Mouse (Mus musculus) liver, postnatal 0 days (tissue): ENCODE results near the gene Gm28051. TPM values are rescaled to one million over a fixed set of nuclear protein-coding genes. Genes with fewer than 3 reads are reported as not detected.
A peak's percentile ranks its signal among the peaks of the same experiment; 100 is the strongest.

Experiments used
- ATAC-seq: fragments of 200-750 bp; cut with Nextera tagmentation; 2 replicates; pipeline ENCODE4 v1.8.0; 2017; ENCODE audit warnings: mild to moderate bottlenecking, moderate library complexity
- DNase-seq: peaks from one replicate; pipeline ENCODE4 v3.0.0-alpha.2; 2016
- H3K27ac ChIP-seq: fragments of 300-500 bp; sonication (generic); 2 replicates; pipeline ENCODE4 v1.5.1; 2014; ENCODE audit warnings: antibody characterized with exemption, moderate library complexity, mild to moderate bottlenecking, low read depth
- H3K27me3 ChIP-seq: fragments of 300-500 bp; sonication (generic); 2 replicates; pipeline ENCODE4 v1.6.1; 2014; ENCODE audit warnings: low read length, control low read depth, mixed read lengths; ENCODE audit not compliant: insufficient read depth
- H3K36me3 ChIP-seq: fragments of 300-500 bp; sonication (generic); replicated peaks from 2 replicates; pipeline ENCODE4 v1.6.1; 2014; ENCODE audit warnings: mild to moderate bottlenecking, control low read depth, low read length, moderate library complexity, mixed read lengths; ENCODE audit not compliant: insufficient read depth
- H3K4me1 ChIP-seq: fragments of 300-500 bp; sonication (generic); 2 replicates; pipeline ENCODE4 v1.6.1; 2014; ENCODE audit warnings: antibody characterized with exemption, mild to moderate bottlenecking, control low read depth; ENCODE audit not compliant: insufficient read depth
- H3K4me2 ChIP-seq: fragments of 300-500 bp; sonication (generic); 2 replicates; pipeline ENCODE4 v1.6.1; 2014; ENCODE audit warnings: low read depth, mild to moderate bottlenecking, low read length, moderate library complexity, mixed read lengths
- H3K4me3 ChIP-seq: fragments of 300-500 bp; sonication (generic); 2 replicates; pipeline ENCODE4 v1.5.1; 2014; ENCODE audit warnings: low read depth, low read length
- H3K9ac ChIP-seq: fragments of 300-500 bp; sonication (generic); replicated peaks from 2 replicates; pipeline ENCODE4 v1.6.1; 2014; ENCODE audit warnings: mild to moderate bottlenecking, moderate library complexity
- H3K9me3 ChIP-seq: fragments of 300-500 bp; sonication (generic); 2 replicates; pipeline ENCODE4 v1.6.1; 2016; ENCODE audit warnings: mild to moderate bottlenecking, control low read depth, low read length, mixed read lengths
- CTCF ChIP-seq: sonication (generic); IDR thresholded peaks from 2 replicates; pipeline ENCODE4 v1.5.1; 2016; ENCODE audit warnings: antibody characterized with exemption, low read depth
- EP300 ChIP-seq: IDR thresholded peaks from 2 replicates; pipeline ENCODE4 v1.6.1; 2016; ENCODE audit warnings: antibody characterized with exemption, low read depth, mild to moderate bottlenecking
- WGBS: fragments of 180-500 bp; shearing (Covaris S2); extraction: QIAGEN DNeasy Blood & Tissue Kit; methylation state at CpG from one replicate; pipeline ENCODE4 v1.1.7; 2014; ENCODE audit not compliant: insufficient replicate concordance; 5-methylcytosine and 5-hydroxymethylcytosine counted together
- polyA plus RNA-seq: library from polyadenylated mRNA; unstranded; fragments of >200 nt; fragmentation: Nextera tagmentation; extraction: Ambion mirVana; gene quantifications from 2 replicates; pipeline ENCODE4 v1.2.1, GENCODE M21; 2015

Gene Gm28051
- polyA plus RNA-seq, 1 experiment from 2014 or later = not detected

DNA sequence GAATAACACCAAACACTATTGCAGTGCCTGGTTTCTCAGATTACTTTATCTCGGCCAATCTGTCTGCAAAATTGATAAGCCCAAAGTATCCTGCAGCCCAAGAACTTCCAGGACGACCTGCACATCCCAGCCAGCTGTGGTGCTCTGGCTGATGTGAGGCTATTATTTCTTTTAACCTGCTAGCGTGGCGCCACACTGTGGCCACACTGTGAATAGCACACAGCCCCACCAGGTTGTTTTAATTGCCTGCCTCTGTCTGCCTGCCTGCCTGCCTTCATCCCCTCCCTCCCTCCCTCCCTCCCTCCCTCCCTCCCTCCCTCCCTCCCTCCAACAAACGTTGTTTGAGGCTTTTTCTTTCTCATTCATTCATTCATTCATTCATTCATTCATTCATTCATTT is 24.2 kb downstream of the Gm28051 start:
- H3K27ac ChIP-seq = no peak overlapping the region
- H3K4me1 ChIP-seq = peaks cover 15% of the 10 kb centered on the region
- no peaks in the 10 kb centered on the region for H3K36me3 ChIP-seq
- no peaks in the 10 kb centered on the region for H3K9me3 ChIP-seq
- H3K27me3 ChIP-seq = no peaks in the 10 kb centered on the region
- peak; percentile 13; the same call in 1 of the 2 replicates for ATAC-seq
- H3K4me3 ChIP-seq = no peak overlapping the region
- TF ChIP-seq CTCF (peak; percentile 80), EP300 (no peak)
- 12% methylated on average over 4 of the region's 5 CpGs for WGBS
- no peak overlapping the region for H3K9ac ChIP-seq
- peak; percentile 77 for DNase-seq
- no peak overlapping the region for H3K4me2 ChIP-seq

DNA sequence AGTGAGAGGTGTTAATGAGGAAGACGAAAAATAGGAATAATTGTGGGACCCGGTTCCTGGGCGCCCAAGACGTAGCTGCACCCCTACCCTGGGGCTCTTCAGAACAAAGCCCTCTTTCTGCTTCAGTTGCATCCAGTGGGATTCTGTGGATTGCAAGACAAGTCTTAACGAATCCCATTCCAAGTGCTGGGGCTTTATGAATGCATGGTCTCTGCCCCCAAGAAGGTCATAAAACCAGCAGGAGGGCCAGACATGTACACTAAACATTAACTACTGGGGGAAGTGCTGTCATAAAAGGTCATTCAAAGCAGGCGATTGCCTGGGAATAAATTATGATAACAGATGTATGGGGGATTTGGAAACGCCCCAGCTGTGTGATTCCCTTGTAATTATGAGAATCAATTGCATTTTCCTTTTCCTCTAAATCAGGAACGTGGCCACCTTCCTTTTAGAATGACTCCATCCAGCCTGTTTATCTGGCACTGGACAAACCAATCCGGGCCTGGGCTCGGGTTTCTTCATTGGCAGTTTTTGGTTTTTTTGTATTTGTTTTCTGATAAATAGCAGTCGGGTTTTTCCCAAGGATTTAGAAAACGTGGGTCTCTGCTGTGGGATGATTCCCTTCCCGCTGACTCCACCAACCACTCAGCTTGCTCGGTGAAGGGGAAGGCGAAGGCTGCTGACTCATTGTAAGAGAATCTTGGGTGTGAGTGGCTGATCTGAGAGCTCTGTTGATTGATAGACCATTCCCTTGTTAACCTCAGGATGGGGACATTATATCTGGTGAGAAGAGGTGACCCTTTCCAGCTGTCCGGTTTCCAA is 26.6 kb downstream of the Gm28051 start:
- Histone ChIP-seq H3K9ac (no peak overlapping the region), H3K36me3 (no peaks in the 10 kb centered on the region), H3K4me2 (peak overlapping the region; percentile 48), H3K9me3 (no peaks in the 10 kb centered on the region), H3K4me3 (no peak overlapping the region), H3K27ac (no peak overlapping the region), H3K4me1 (peaks cover 15% of the 10 kb centered on the region), H3K27me3 (no peaks in the 10 kb centered on the region)
- DNase-seq = no peak
- TF ChIP-seq CTCF (no peak), EP300 (no peak)
- 0 out of 2 replicates have a peak, but pooled peaks have one; percentile 7 for ATAC-seq
- 44% methylated on average over 16 of the region's 16 CpGs for WGBS

DNA sequence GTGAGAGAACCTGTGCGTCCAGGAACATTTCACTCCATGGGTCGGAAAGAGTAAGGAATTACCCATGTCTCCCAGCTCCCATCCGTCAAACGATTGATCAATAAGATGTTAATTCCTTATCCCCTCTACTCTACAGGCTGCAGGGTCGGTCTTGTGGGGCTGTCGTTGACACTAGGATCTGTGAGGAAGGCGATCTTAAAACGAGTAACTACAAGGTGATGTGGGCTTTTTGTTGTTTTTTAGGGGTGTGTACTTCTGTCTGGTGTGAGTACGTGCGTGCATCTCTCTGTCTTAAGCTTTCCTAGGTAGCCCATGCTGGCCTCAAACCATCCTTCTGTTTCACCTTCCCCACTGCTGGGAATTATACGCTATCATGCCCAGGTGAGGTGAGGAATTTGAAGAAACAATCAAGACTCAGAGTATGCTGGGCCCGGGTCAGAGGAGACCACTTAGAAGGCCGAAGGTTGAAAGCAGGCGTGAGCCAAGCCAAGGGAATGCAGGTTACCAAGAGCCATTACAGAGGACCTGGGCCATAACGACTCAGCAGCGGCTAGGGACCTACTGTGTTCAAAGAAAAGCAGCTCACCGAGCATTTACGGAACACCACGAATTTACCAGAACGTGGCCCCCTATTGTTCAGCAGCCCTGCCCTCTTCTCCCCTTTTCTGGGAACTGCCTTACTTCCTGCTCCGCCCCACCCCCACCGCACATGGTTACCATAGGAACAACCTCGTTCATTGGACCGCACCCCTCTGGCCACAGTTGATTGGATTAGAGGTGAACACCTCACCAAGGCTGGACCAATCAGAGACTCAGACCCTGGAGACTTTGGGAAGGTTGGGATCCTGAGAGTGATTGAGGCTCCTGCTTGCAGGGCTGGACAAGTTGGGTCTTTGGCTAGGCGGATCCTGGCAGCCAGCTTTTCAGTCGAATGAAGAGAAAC is 27.4 kb downstream of the Gm28051 start:
- 39% methylated on average over 26 of the region's 26 CpGs for WGBS
- peaks cover 15% of the 10 kb centered on the region for H3K4me1 ChIP-seq
- H3K4me3 ChIP-seq = no peak overlapping the region
- no peaks in the 10 kb centered on the region for H3K27me3 ChIP-seq
- no peak overlapping the region for H3K9ac ChIP-seq
- DNase-seq (peak; percentile 69), ATAC-seq (peak; percentile 87)
- peak overlapping the region; percentile 48 for H3K4me2 ChIP-seq
- H3K9me3 ChIP-seq = no peaks in the 10 kb centered on the region
- no peaks in the 10 kb centered on the region for H3K36me3 ChIP-seq
- TF ChIP-seq CTCF (no peak), EP300 (no peak)
- no peak overlapping the region for H3K27ac ChIP-seq

DNA sequence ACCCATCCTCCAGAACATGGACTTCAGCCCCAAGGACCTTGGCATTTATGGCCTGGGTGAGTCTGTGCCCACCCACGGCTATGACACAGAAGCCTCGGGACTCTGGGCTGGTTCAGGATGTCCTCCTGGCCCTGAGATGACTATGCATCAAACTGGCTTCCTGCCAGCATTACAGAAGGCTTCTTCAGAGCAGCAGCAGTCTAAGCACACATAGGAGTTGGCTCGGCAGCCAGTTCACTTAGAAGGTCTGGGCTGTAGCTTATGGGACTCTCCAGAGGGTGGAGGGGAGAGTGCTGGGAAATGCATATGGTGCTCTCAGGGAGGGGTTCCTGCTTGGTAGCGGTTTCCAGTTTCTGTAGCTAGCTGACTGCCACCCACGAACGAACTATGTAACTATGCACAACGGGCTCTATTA is 31.8 kb downstream of the Gm28051 start:
- no peak overlapping the region for H3K4me3 ChIP-seq
- H3K27ac ChIP-seq = no peak overlapping the region
- H3K4me2 ChIP-seq = no peak overlapping the region
- no peak overlapping the region for H3K9ac ChIP-seq
- peaks cover 8% of the 10 kb centered on the region for H3K4me1 ChIP-seq
- DNase-seq (no peak), ATAC-seq (no peak)
- no peaks in the 10 kb centered on the region for H3K9me3 ChIP-seq
- TF ChIP-seq EP300 = no peak
- no peak for TF ChIP-seq CTCF
- H3K27me3 ChIP-seq = no peaks in the 10 kb centered on the region
- WGBS = 59% methylated on average over 7 of the region's 7 CpGs
- no peaks in the 10 kb centered on the region for H3K36me3 ChIP-seq

DNA sequence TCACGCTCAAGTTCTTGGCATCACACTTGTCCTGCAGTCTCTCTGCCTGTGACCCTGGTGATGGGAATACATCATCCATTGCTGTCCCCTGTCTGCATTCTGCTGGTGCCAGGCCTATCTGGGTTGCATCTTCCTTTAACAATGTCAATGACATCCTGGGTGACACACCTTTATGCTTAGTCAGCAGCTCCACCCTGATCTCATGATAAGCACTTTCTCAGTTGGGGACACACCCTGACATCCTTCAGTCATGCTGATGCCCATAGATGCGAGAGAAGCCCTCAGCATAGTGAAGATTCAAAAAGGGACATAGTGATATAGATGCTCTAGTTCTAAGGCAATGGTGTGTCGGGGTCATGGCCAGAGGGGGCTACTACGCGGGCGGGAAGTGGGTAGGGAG is 32.4 kb downstream of the Gm28051 start:
- H3K4me1 ChIP-seq = peaks cover 2% of the 10 kb centered on the region
- H3K4me2 ChIP-seq = no peak overlapping the region
- WGBS = 79% methylated on average over 6 of the region's 6 CpGs
- no peak overlapping the region for H3K9ac ChIP-seq
- no peak overlapping the region for H3K27ac ChIP-seq
- no peak overlapping the region for H3K4me3 ChIP-seq
- H3K9me3 ChIP-seq = no peaks in the 10 kb centered on the region
- DNase-seq = no peak
- TF ChIP-seq EP300 (no peak), CTCF (no peak)
- no peaks in the 10 kb centered on the region for H3K27me3 ChIP-seq
- no peak for ATAC-seq
- H3K36me3 ChIP-seq = no peaks in the 10 kb centered on the region

DNA sequence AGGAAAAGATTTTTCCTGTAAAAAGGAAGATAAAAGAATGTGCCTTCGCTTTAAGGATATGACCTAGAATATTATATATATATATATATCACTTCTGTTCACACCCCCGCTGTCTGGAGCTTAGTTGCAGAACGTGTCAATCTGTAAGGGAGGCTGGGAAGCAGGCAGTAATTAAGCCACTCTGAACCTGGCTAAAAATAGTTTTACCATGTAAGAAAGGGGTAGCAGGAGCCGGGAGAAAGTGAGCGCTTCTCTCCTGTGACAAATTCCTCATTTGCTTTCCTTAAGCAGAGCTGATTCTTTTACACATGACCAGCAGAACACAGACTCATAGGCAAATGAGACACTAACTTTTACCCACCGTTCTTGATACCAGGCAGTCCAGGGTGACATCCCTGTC is 33.7 kb downstream of the Gm28051 start:
- WGBS = 58% methylated on average over 6 of the region's 6 CpGs
- H3K9ac ChIP-seq = no peak overlapping the region
- ATAC-seq = no peak
- H3K4me2 ChIP-seq = no peak overlapping the region
- TF ChIP-seq EP300 (no peak), CTCF (no peak)
- H3K27me3 ChIP-seq = no peaks in the 10 kb centered on the region
- no peaks in the 10 kb centered on the region for H3K4me1 ChIP-seq
- H3K9me3 ChIP-seq = no peaks in the 10 kb centered on the region
- no peak for DNase-seq
- H3K36me3 ChIP-seq = no peaks in the 10 kb centered on the region
- no peak overlapping the region for H3K4me3 ChIP-seq
- H3K27ac ChIP-seq = no peak overlapping the region
